Mouse (Mus musculus): ENCODE measurements around the gene Gm49369. TPM values are rescaled to one million over a fixed set of nuclear protein-coding genes. Genes with fewer than 3 reads are reported as not detected.

Gm49369 gene
- polyA plus RNA-seq, 1 experiment from 2014 or later: 1.1 TPM

- 87% methylated on average over 3 of the region's 3 CpGs for WGBS
- Histone ChIP-seq H3K36me3 (peaks cover 8% of the 10 kb centered on the region), H3K4me3 (no peak overlapping the region), H3K27me3 (ENCODE audit: low read depth, poor library complexity, severe bottlenecking) (no peaks in the 10 kb centered on the region), H3K4me1 (peaks cover 27% of the 10 kb centered on the region), H3K27ac (no peak overlapping the region), H3K9me3 (replicated peaks) (no peaks in the 10 kb centered on the region)
- DNase-seq (ENCODE audit: low spot score): no peak
These were observed 7.6 kb upstream of the Gm49369 start for GRCm38 (mm10) chr7:142389961-142390650.

- peaks cover 22% of the 10 kb centered on the region for H3K36me3 ChIP-seq
- WGBS: 95% methylated on average over 2 of the region's 2 CpGs
- peaks cover 27% of the 10 kb centered on the region for H3K4me1 ChIP-seq
- H3K27me3 ChIP-seq (ENCODE audit: low read depth, poor library complexity, severe bottlenecking): no peaks in the 10 kb centered on the region
- 0 out of 2 replicates have a peak overlapping the region, but pooled peaks have one; percentile 83 for H3K27ac ChIP-seq
- no peak for DNase-seq (ENCODE audit: low spot score)
- H3K9me3 ChIP-seq (replicated peaks): no peaks in the 10 kb centered on the region
- H3K4me3 ChIP-seq: no peak overlapping the region
These were observed 6.3 kb upstream of the Gm49369 start for GRCm38 (mm10) chr7:142388740-142389139.

- no peak for DNase-seq (ENCODE audit: low spot score)
- no peaks in the 10 kb centered on the region for H3K27me3 ChIP-seq (ENCODE audit: low read depth, poor library complexity, severe bottlenecking)
- H3K36me3 ChIP-seq: peaks cover 27% of the 10 kb centered on the region
- no peaks in the 10 kb centered on the region for H3K9me3 ChIP-seq (replicated peaks)
- H3K27ac ChIP-seq: peak overlapping the region; percentile 83
- 92% methylated on average over 1 of the region's 1 CpGs for WGBS
- peaks cover 26% of the 10 kb centered on the region for H3K4me1 ChIP-seq
- peak overlapping the region; percentile 82 for H3K4me3 ChIP-seq
These were observed 5.7 kb upstream of the Gm49369 start for GRCm38 (mm10) chr7:142388198-142388597.

GRCm38 (mm10) chr7:142387419-142388148, 5.1 kb upstream of the Gm49369 start, which contains the start of gene Ctsd:
Ctsd (minus strand) TSS chr7:142388038.
- H3K9me3 ChIP-seq (replicated peaks): no peaks in the 10 kb centered on the region
- no peaks in the 10 kb centered on the region for H3K27me3 ChIP-seq (ENCODE audit: low read depth, poor library complexity, severe bottlenecking)
- peak within 1 kb of the TSS; percentile 82 for H3K4me3 ChIP-seq
- H3K4me1 ChIP-seq: peaks cover 20% of the 10 kb centered on the region
- H3K36me3 ChIP-seq: peaks cover 33% of the 10 kb centered on the region
- WGBS: under 1% methylated on average over 55 of the region's 55 CpGs
- H3K27ac ChIP-seq: peak within 1 kb of the TSS; percentile 83
- DNase-seq (ENCODE audit: low spot score): peak; percentile 99

GRCm38 (mm10) chr7:142386621-142387201, 4.2 kb upstream of the Gm49369 start:
- H3K9me3 ChIP-seq (replicated peaks): no peaks in the 10 kb centered on the region
- peak overlapping the region; percentile 83 for H3K27ac ChIP-seq
- H3K4me1 ChIP-seq: peaks cover 19% of the 10 kb centered on the region
- no peaks in the 10 kb centered on the region for H3K27me3 ChIP-seq (ENCODE audit: low read depth, poor library complexity, severe bottlenecking)
- H3K4me3 ChIP-seq: peak overlapping the region; percentile 82
- DNase-seq (ENCODE audit: low spot score): no peak
- 70% methylated on average over 6 of the region's 6 CpGs for WGBS
- peaks cover 42% of the 10 kb centered on the region for H3K36me3 ChIP-seq

GRCm38 (mm10) chr7:142385742-142386403, 3.4 kb upstream of the Gm49369 start:
- Histone ChIP-seq H3K4me1 (peaks cover 19% of the 10 kb centered on the region), H3K27me3 (ENCODE audit: low read depth, poor library complexity, severe bottlenecking) (no peaks in the 10 kb centered on the region), H3K36me3 (peaks cover 50% of the 10 kb centered on the region), H3K9me3 (replicated peaks) (no peaks in the 10 kb centered on the region), H3K4me3 (peak overlapping the region; percentile 82), H3K27ac (no peak overlapping the region)
- WGBS: 81% methylated on average over 3 of the region's 3 CpGs
- DNase-seq (ENCODE audit: low spot score): no peak

GRCm38 (mm10) chr7:142384306-142384705, 1.8 kb upstream of the Gm49369 start:
- H3K27me3 ChIP-seq (ENCODE audit: low read depth, poor library complexity, severe bottlenecking): no peaks in the 10 kb centered on the region
- peaks cover 19% of the 10 kb centered on the region for H3K4me1 ChIP-seq
- DNase-seq (ENCODE audit: low spot score): no peak
- no peak overlapping the region for H3K4me3 ChIP-seq
- peaks cover 66% of the 10 kb centered on the region for H3K36me3 ChIP-seq
- H3K27ac ChIP-seq: no peak overlapping the region
- no peaks in the 10 kb centered on the region for H3K9me3 ChIP-seq (replicated peaks)
- WGBS: 85% methylated on average over 10 of the region's 10 CpGs

- peaks cover 5% of the 10 kb centered on the region for H3K4me1 ChIP-seq
- H3K4me3 ChIP-seq: no peak overlapping the region
- no peaks in the 10 kb centered on the region for H3K9me3 ChIP-seq (replicated peaks)
- no peak for DNase-seq (ENCODE audit: low spot score)
- H3K27ac ChIP-seq: no peak overlapping the region
- H3K36me3 ChIP-seq: peaks cover 97% of the 10 kb centered on the region
- 89% methylated on average over 4 of the region's 4 CpGs for WGBS
- no peaks in the 10 kb centered on the region for H3K27me3 ChIP-seq (ENCODE audit: low read depth, poor library complexity, severe bottlenecking)
These were observed 1.3 kb downstream of the Gm49369 start for GRCm38 (mm10) chr7:142381175-142381574.

GRCm38 (mm10) chr7:142379186-142379585, 3.3 kb downstream of the Gm49369 start:
- Histone ChIP-seq H3K27ac (no peak overlapping the region), H3K4me3 (no peak overlapping the region), H3K27me3 (ENCODE audit: low read depth, poor library complexity, severe bottlenecking) (peaks cover 6% of the 10 kb centered on the region; the same call in 1 of the 2 replicates), H3K36me3 (peaks cover 94% of the 10 kb centered on the region), H3K4me1 (peaks cover 4% of the 10 kb centered on the region), H3K9me3 (replicated peaks) (no peaks in the 10 kb centered on the region)
- no peak for DNase-seq (ENCODE audit: low spot score)
- 74% methylated on average over 6 of the region's 6 CpGs for WGBS

GRCm38 (mm10) chr7:142377233-142377925, 5.1 kb downstream of the Gm49369 start:
- no peak for DNase-seq (ENCODE audit: low spot score)
- Histone ChIP-seq H3K27me3 (ENCODE audit: low read depth, poor library complexity, severe bottlenecking) (peaks cover 24% of the 10 kb centered on the region), H3K27ac (no peak overlapping the region), H3K36me3 (peaks cover 76% of the 10 kb centered on the region), H3K4me1 (peaks cover 8% of the 10 kb centered on the region), H3K9me3 (replicated peaks) (no peaks in the 10 kb centered on the region), H3K4me3 (no peak overlapping the region)
- WGBS: 91% methylated on average over 14 of the region's 14 CpGs

- no peaks in the 10 kb centered on the region for H3K9me3 ChIP-seq (replicated peaks)
- DNase-seq (ENCODE audit: low spot score): no peak
- peaks cover 37% of the 10 kb centered on the region for H3K27me3 ChIP-seq (ENCODE audit: low read depth, poor library complexity, severe bottlenecking)
- H3K27ac ChIP-seq: no peak overlapping the region
- 75% methylated on average over 4 of the region's 4 CpGs for WGBS
- H3K36me3 ChIP-seq: peaks cover 63% of the 10 kb centered on the region
- no peak overlapping the region for H3K4me3 ChIP-seq
- H3K4me1 ChIP-seq: peaks cover 21% of the 10 kb centered on the region
These were observed 6.4 kb downstream of the Gm49369 start for GRCm38 (mm10) chr7:142376096-142376495.

- Histone ChIP-seq H3K4me1 (peaks cover 22% of the 10 kb centered on the region), H3K36me3 (peaks cover 55% of the 10 kb centered on the region), H3K27ac (no peak overlapping the region), H3K27me3 (ENCODE audit: low read depth, poor library complexity, severe bottlenecking) (peaks cover 45% of the 10 kb centered on the region), H3K4me3 (no peak overlapping the region), H3K9me3 (replicated peaks) (no peaks in the 10 kb centered on the region)
- 84% methylated on average over 6 of the region's 6 CpGs for WGBS
- DNase-seq (ENCODE audit: low spot score): no peak
These were observed 7.2 kb downstream of the Gm49369 start for GRCm38 (mm10) chr7:142375261-142375724.
